8 mouse cellular contexts compared by ENCODE assay signal in the genomic region with DNA sequence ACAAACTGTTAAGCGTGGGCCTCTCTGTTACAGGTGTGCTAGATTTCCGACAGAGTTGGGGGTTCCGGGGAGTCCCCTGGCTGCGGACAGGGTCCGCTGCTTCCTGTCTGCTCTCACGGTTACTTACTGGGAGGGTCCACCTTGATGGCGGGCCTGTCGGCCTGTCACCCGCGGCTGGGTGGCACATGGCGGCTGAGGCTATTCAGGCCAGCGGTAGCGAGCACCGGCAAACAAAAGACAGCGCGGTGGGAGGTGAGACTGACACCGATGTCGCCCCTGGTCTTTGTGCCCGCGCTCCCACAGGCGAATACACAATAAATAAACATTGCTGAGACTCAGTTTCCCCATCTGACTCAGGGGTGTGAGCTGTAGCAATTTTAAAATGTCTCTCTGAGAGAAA. TPM values are rescaled to one million over a fixed set of nuclear protein-coding genes. Genes with fewer than 3 reads are reported as not detected.
DNase-seq lines count a peak whose midpoint lies in the region; ATAC-seq lines count a peak whose summit lies in the region.

No protein-coding gene starts in this region.

- no peak for DNase-seq in heart, postnatal 25 days (ENCODE audit: low spot score)
- DNase-seq in left cerebral cortex, adult 9 months (ENCODE audit: low spot score in 2 of 2), result no peak
- no peak for DNase-seq in left cerebral cortex, adult 18-20 months (ENCODE audit: low spot score in 2 of 2)
- no peak for DNase-seq in urinary bladder, postnatal 10 days (ENCODE audit: low spot score)

- no peak overlapping the region for H3K27ac ChIP-seq in heart, embryonic 12.5 days (ENCODE audit: poor library complexity, severe bottlenecking)
- H3K27ac ChIP-seq in brown adipose tissue, adult 24 weeks (replicated peaks; ENCODE audit: low read depth, low read length), result no peak overlapping the region
- H3K27ac ChIP-seq in hindbrain, embryonic 16.5 days (ENCODE audit: low read depth, low read length), result peak overlapping the region; percentile 59; the same call in 1 of the 2 replicates
- peak overlapping the region; percentile 82 for H3K27ac ChIP-seq in midbrain, embryonic 16.5 days (ENCODE audit: low read length)

- peaks cover 19% of the 10 kb centered on the region for H3K36me3 ChIP-seq in heart, embryonic 12.5 days
- peaks cover 7% of the 10 kb centered on the region for H3K36me3 ChIP-seq in hindbrain, embryonic 16.5 days (ENCODE audit: control insufficient read depth, insufficient read depth, low read length)
- peaks cover 14% of the 10 kb centered on the region for H3K36me3 ChIP-seq in midbrain, embryonic 16.5 days (ENCODE audit: control insufficient read depth, insufficient read depth, low read length)

- no peak for ATAC-seq in heart, embryonic 12.5 days (ENCODE audit: insufficient number of reproducible peaks, low FRiP score)
- ATAC-seq in hindbrain, embryonic 16.5 days, result no peak
- peak; percentile 2; the same call in 1 of the 2 replicates for ATAC-seq in midbrain, embryonic 16.5 days

- H3K9ac ChIP-seq in heart, embryonic 12.5 days, result peak overlapping the region; percentile 60
- peak overlapping the region; percentile 71 for H3K9ac ChIP-seq in hindbrain, embryonic 16.5 days (ENCODE audit: low read depth, low read length)
- H3K9ac ChIP-seq in midbrain, embryonic 16.5 days (ENCODE audit: low read depth, low read length), result peak overlapping the region; percentile 78

- intact Hi-C loops in heart, postnatal 25 days (cut with DNase I), result no loop called here

- H3K27me3 ChIP-seq in heart, embryonic 12.5 days (replicated peaks), result peaks cover 73% of the 10 kb centered on the region
- 0 out of 2 replicates have a peak, but pooled peaks cover 2% of the 10 kb centered on the region for H3K27me3 ChIP-seq in hindbrain, embryonic 16.5 days (replicated peaks; ENCODE audit: control insufficient read depth, insufficient read depth, low read length)
- no peaks in the 10 kb centered on the region for H3K27me3 ChIP-seq in midbrain, embryonic 16.5 days (ENCODE audit: control insufficient read depth, insufficient read depth, low read depth, low read length)

- peak overlapping the region; percentile 84 for H3K4me2 ChIP-seq in heart, embryonic 12.5 days
- peak overlapping the region; percentile 58 for H3K4me2 ChIP-seq in hindbrain, embryonic 16.5 days (ENCODE audit: low read length)
- peak overlapping the region; percentile 66 for H3K4me2 ChIP-seq in midbrain, embryonic 16.5 days (ENCODE audit: low read length)

- peaks cover 34% of the 10 kb centered on the region for H3K4me1 ChIP-seq in heart, embryonic 12.5 days (replicated peaks)
- H3K4me1 ChIP-seq in brown adipose tissue, adult 24 weeks (ENCODE audit: control insufficient read depth, insufficient read depth, insufficient read length, low read length), result peaks cover 6% of the 10 kb centered on the region; the same call in 1 of the 2 replicates
- H3K4me1 ChIP-seq in hindbrain, embryonic 16.5 days (ENCODE audit: control insufficient read depth, insufficient read depth, low read depth, low read length), result peaks cover 11% of the 10 kb centered on the region
- peaks cover 13% of the 10 kb centered on the region for H3K4me1 ChIP-seq in midbrain, embryonic 16.5 days (ENCODE audit: control insufficient read depth, insufficient read depth, low read length)

- peak overlapping the region; percentile 50 for H3K4me3 ChIP-seq in heart, embryonic 12.5 days
- H3K4me3 ChIP-seq in brown adipose tissue, adult 24 weeks (ENCODE audit: insufficient read depth, low read depth, low read length), result peak overlapping the region; percentile 57
- peak overlapping the region; percentile 36 for H3K4me3 ChIP-seq in hindbrain, embryonic 16.5 days (ENCODE audit: low read length)
- peak overlapping the region; percentile 35 for H3K4me3 ChIP-seq in midbrain, embryonic 16.5 days (ENCODE audit: low read depth, low read length)

- no peaks in the 10 kb centered on the region for H3K9me3 ChIP-seq in heart, embryonic 12.5 days (replicated peaks)
- H3K9me3 ChIP-seq in hindbrain, embryonic 16.5 days (ENCODE audit: control insufficient read depth, low read length), result no peaks in the 10 kb centered on the region
- H3K9me3 ChIP-seq in midbrain, embryonic 16.5 days (replicated peaks; ENCODE audit: control insufficient read depth, low read length, poor library complexity, severe bottlenecking), result no peaks in the 10 kb centered on the region

- WGBS in heart, embryonic 12.5 days, result 5% methylated on average over 21 of the region's 21 CpGs
- 8% methylated on average over 21 of the region's 21 CpGs for WGBS in hindbrain, embryonic 16.5 days
- 5% methylated on average over 21 of the region's 21 CpGs for WGBS in midbrain, embryonic 16.5 days

RNA-seq across cellular contexts. Expression of gene Efna2, which starts 10.7 kb away (rescaled TPM):
- 16.6 and 17.2 TPM in 2 replicates for polyA plus RNA-seq in heart, embryonic 12.5 days (2016; fragmentation: Nextera tagmentation; extraction: Ambion mirVana)
- total RNA-seq in heart, postnatal 25 days (2021), result 1 to 10 TPM in 1 of 2 experiments, under 1 TPM in 1; 0.91 to 1.1 TPM
- 1.0 and 1.1 TPM in 2 replicates for polyA plus RNA-seq in brown adipose tissue, adult 24 weeks (2012; ENCODE audit: insufficient read depth, insufficient read length, missing spikeins)
- polyA plus RNA-seq in hindbrain, embryonic 16.5 days (2015; fragmentation: Nextera tagmentation; extraction: Ambion mirVana), result 21.5 and 22.7 TPM in 2 replicates
- 37.3 and 43.3 TPM in 2 replicates for polyA plus RNA-seq in midbrain, embryonic 16.5 days (2015; fragmentation: Nextera tagmentation; extraction: Ambion mirVana)
- total RNA-seq in left cerebral cortex, adult 18-20 months (2021), result 1 to 10 TPM; 7.0 to 8.2 TPM

RNA-seq across cellular contexts. Expression of gene 1600002K03Rik, which starts 17.3 kb away (rescaled TPM):
- 10.4 and 11.7 TPM in 2 replicates for polyA plus RNA-seq in heart, embryonic 12.5 days (2016; fragmentation: Nextera tagmentation; extraction: Ambion mirVana)
- total RNA-seq in heart, postnatal 25 days (2021), result 1 to 10 TPM; 4.2 to 5.2 TPM
- polyA plus RNA-seq in brown adipose tissue, adult 24 weeks (2012; ENCODE audit: insufficient read depth, insufficient read length, missing spikeins), result 10.9 and 14.9 TPM in 2 replicates
- polyA plus RNA-seq in hindbrain, embryonic 16.5 days (2015; fragmentation: Nextera tagmentation; extraction: Ambion mirVana), result 9.4 and 10.1 TPM in 2 replicates
- polyA plus RNA-seq in midbrain, embryonic 16.5 days (2015; fragmentation: Nextera tagmentation; extraction: Ambion mirVana), result 11.0 and 11.4 TPM in 2 replicates
- 1 to 10 TPM; 6.8 to 7.0 TPM for total RNA-seq in left cerebral cortex, adult 18-20 months (2021)

RNA-seq across cellular contexts. Expression of gene Cirbp, which starts 24.2 kb away (rescaled TPM):
- 110 and 118 TPM in 2 replicates for polyA plus RNA-seq in heart, embryonic 12.5 days (2016; fragmentation: Nextera tagmentation; extraction: Ambion mirVana)
- total RNA-seq in heart, postnatal 25 days (2021), result 10 to 100 TPM; 31.7 to 43.1 TPM
- polyA plus RNA-seq in brown adipose tissue, adult 24 weeks (2012; ENCODE audit: insufficient read depth, insufficient read length, missing spikeins), result 15.1 and 27.5 TPM in 2 replicates
- polyA plus RNA-seq in hindbrain, embryonic 16.5 days (2015; fragmentation: Nextera tagmentation; extraction: Ambion mirVana), result 288 and 311 TPM in 2 replicates
- 380 and 398 TPM in 2 replicates for polyA plus RNA-seq in midbrain, embryonic 16.5 days (2015; fragmentation: Nextera tagmentation; extraction: Ambion mirVana)
- 10 to 100 TPM; 89.7 to 94.6 TPM for total RNA-seq in left cerebral cortex, adult 18-20 months (2021)

RNA-seq across cellular contexts. Expression of gene Mum1, which starts 36.2 kb away (rescaled TPM):
- 43.0 and 45.9 TPM in 2 replicates for polyA plus RNA-seq in heart, embryonic 12.5 days (2016; fragmentation: Nextera tagmentation; extraction: Ambion mirVana)
- 10 to 100 TPM; 15.3 to 16.7 TPM for total RNA-seq in heart, postnatal 25 days (2021)
- 9.7 and 11.1 TPM in 2 replicates for polyA plus RNA-seq in brown adipose tissue, adult 24 weeks (2012; ENCODE audit: insufficient read depth, insufficient read length, missing spikeins)
- 38.0 and 38.7 TPM in 2 replicates for polyA plus RNA-seq in hindbrain, embryonic 16.5 days (2015; fragmentation: Nextera tagmentation; extraction: Ambion mirVana)
- 47.8 and 51.1 TPM in 2 replicates for polyA plus RNA-seq in midbrain, embryonic 16.5 days (2015; fragmentation: Nextera tagmentation; extraction: Ambion mirVana)
- 10 to 100 TPM; 32.2 to 39.3 TPM for total RNA-seq in left cerebral cortex, adult 18-20 months (2021)

RNA-seq across cellular contexts. Expression of gene Midn, which starts 41.9 kb away (rescaled TPM):
- polyA plus RNA-seq in heart, embryonic 12.5 days (2016; fragmentation: Nextera tagmentation; extraction: Ambion mirVana), result 25.9 and 28.9 TPM in 2 replicates
- total RNA-seq in heart, postnatal 25 days (2021), result 100 to 1,000 TPM in 1 of 2 experiments, 10 to 100 TPM in 1; 92.1 to 120 TPM
- polyA plus RNA-seq in brown adipose tissue, adult 24 weeks (2012; ENCODE audit: insufficient read depth, insufficient read length, missing spikeins), result 25.5 and 31.6 TPM in 2 replicates
- polyA plus RNA-seq in hindbrain, embryonic 16.5 days (2015; fragmentation: Nextera tagmentation; extraction: Ambion mirVana), result 16.0 and 16.1 TPM in 2 replicates
- polyA plus RNA-seq in midbrain, embryonic 16.5 days (2015; fragmentation: Nextera tagmentation; extraction: Ambion mirVana), result 15.5 and 21.1 TPM in 2 replicates
- total RNA-seq in left cerebral cortex, adult 18-20 months (2021), result 100 to 1,000 TPM; 105 TPM

Comparison
In these comparisons a context has a peak if more than half of its experiments do, and no peak if none do; other contexts are left out.
1. H3K27ac ChIP-seq: peak in hindbrain, embryonic 16.5 days (single experiment) and midbrain, embryonic 16.5 days (single experiment); none in heart, embryonic 12.5 days (single experiment) and brown adipose tissue, adult 24 weeks (single experiment).
2. Peak in every context shown above with its lines, with median percentiles within 50 percentile points of each other: H3K4me2 ChIP-seq, H3K4me3 ChIP-seq and H3K9ac ChIP-seq.